Mouse (Mus musculus) left cerebral cortex, adult 9 months (tissue): ENCODE data around the gene Mob4.
"Not testable (repeated sequence)": the region's sequence is repeated elsewhere in the genome, so short reads cannot be mapped to it uniquely, and the experiment has no call there.

Experiments
- DNase-seq, 2 experiments: peaks; one replicate each; pipeline ENCODE4 v3.0.0; 2022; ENCODE audit warnings: low spot score in 2 of 2

Gene Mob4

GRCm38 (mm10) chr1:55130943-55131401 lies at the start of gene Mob4:
TSS of gene Mob4 (plus strand) at chr1:55131231.
- peak; percentile 74 to 85 for DNase-seq

- no peak for DNase-seq
Measured at GRCm38 (mm10) chr1:55082106-55082505, 48.9 kb upstream of the Mob4 start.

- DNase-seq = no peak
Measured at GRCm38 (mm10) chr1:55085781-55086366, 45.2 kb upstream of the Mob4 start.

- DNase-seq = no peak
Measured at GRCm38 (mm10) chr1:55086868-55087400, 44.1 kb upstream of the Mob4 start.

- DNase-seq = peak; percentile 13 to 57
Measured at GRCm38 (mm10) chr1:55087401-55087904, 43.6 kb upstream of the Mob4 start.

- peak; percentile 96 to 99 for DNase-seq
Measured at GRCm38 (mm10) chr1:55087932-55088610, 43.0 kb upstream of the Mob4 start, which contains the start of the genes Hspe1 and Hspd1. TSS of gene Hspe1 (plus strand) at chr1:55088132. TSS of gene Hspd1 (minus strand) at chr1:55088243.

GRCm38 (mm10) chr1:55088611-55089497 lies 42.2 kb upstream of the Mob4 start:
- DNase-seq = no peak

- no peak for DNase-seq
Measured at GRCm38 (mm10) chr1:55089498-55090064, 41.5 kb upstream of the Mob4 start.

GRCm38 (mm10) chr1:55092056-55092455 lies 39.0 kb upstream of the Mob4 start:
- DNase-seq = no peak

GRCm38 (mm10) chr1:55092469-55092868 lies 38.6 kb upstream of the Mob4 start:
- no peak for DNase-seq

- no peak for DNase-seq
Measured at GRCm38 (mm10) chr1:55106919-55107585, 24.0 kb upstream of the Mob4 start.

- no peak for DNase-seq
Measured at GRCm38 (mm10) chr1:55107644-55108043, 23.4 kb upstream of the Mob4 start.

- no peak for DNase-seq
Measured at GRCm38 (mm10) chr1:55108473-55108872, 22.6 kb upstream of the Mob4 start.

- no peak for DNase-seq
Measured at GRCm38 (mm10) chr1:55109066-55109766, 21.8 kb upstream of the Mob4 start.

- DNase-seq = no peak
Measured at GRCm38 (mm10) chr1:55123046-55123445, 8.0 kb upstream of the Mob4 start.

- DNase-seq = no peak
Measured at GRCm38 (mm10) chr1:55123561-55123960, 7.5 kb upstream of the Mob4 start.

GRCm38 (mm10) chr1:55124136-55124535 lies 6.9 kb upstream of the Mob4 start:
- DNase-seq = not testable (repeated sequence)

- DNase-seq = no peak
Measured at GRCm38 (mm10) chr1:55129716-55130115, 1.3 kb upstream of the Mob4 start.

GRCm38 (mm10) chr1:55130190-55130916 lies 678 bp upstream of the Mob4 start:
- DNase-seq = no peak
